Mouse (Mus musculus): Measurements from ENCODE around the gene Dhx35. TPM values are rescaled to one million over a fixed set of nuclear protein-coding genes. Genes with fewer than 3 reads are reported as not detected.
A peak's percentile ranks its signal among the peaks of the same experiment; 100 is the strongest.

Gene Dhx35
- total RNA-seq, 2 experiments from 2014 or later = 14.6 to 21.0 TPM

- DNase-seq = no peak
Measured at GRCm38 (mm10) chr2:158815686-158816085, 21.1 kb downstream of the Dhx35 start.

DNA sequence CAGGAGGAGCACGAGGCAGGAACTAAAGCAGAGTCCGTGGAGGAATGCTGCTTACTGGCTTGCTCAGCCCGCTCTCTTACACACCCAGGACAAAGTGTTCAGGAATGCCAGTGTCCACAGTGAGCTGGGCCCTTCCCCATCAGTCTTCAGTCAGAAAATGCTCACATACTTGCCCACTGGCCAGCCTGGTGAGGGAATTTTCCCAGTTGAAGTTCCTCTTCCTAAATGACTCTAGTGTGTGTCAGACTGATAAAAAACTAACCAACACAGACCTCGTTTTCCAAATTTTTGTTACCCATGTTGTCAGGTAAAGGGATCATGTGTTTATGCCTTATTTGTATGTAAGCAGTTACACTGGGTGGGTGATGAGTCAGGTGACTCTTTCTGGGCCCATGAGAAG, 21.6 kb downstream of the Dhx35 start:
- no peak for DNase-seq

DNA sequence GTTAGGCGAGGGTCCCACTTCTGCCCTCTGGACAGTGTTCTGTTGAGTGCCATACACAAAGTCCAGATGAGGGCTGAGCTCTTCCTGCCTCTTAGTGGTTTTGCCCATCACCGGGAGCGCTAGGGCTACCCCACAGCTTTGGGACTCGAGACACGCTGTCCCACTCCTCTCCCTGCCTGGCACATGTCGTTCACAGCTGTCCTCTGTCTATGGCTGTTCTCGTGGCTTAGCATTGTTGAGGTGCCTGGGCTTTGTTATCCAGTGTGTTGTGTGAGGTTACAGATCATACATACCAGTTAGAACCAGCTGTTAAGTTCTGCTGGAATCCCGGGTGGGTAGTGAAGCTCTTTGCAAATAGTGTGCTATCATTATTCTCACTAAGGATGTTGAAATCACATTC, 23.1 kb downstream of the Dhx35 start:
- no peak for DNase-seq

- no peak for DNase-seq
Measured at GRCm38 (mm10) chr2:158828124-158828523, 33.5 kb downstream of the Dhx35 start.

- no peak for DNase-seq
Measured at GRCm38 (mm10) chr2:158829746-158830145, 35.1 kb downstream of the Dhx35 start.

- no peak for DNase-seq
Measured at GRCm38 (mm10) chr2:158833221-158833620, 38.6 kb downstream of the Dhx35 start.

DNA sequence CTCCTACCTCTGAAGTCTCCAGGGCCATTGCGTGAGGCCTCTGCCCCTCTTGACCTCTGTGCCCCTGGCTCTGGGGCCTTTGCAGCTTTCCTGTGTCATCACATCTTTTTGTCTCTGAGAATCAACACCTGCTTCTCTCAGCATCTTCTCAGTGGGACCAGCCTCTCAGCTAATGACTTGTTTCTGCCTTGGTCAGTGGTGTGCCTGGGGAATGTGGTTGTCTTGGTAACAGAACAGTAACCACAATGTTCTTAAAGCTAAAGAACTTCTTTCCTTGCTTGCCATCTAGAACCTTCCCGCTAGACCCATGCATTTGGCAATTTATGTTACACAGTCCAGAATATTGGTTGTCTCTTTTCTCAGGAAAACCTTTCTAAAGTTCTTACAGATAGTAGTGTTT, 39.0 kb downstream of the Dhx35 start:
- DNase-seq = no peak

- no peak for DNase-seq
Measured at GRCm38 (mm10) chr2:158843287-158843686, 48.7 kb downstream of the Dhx35 start.

- no peak for DNase-seq
Measured at GRCm38 (mm10) chr2:158845031-158845430, 50.4 kb downstream of the Dhx35 start.

DNA sequence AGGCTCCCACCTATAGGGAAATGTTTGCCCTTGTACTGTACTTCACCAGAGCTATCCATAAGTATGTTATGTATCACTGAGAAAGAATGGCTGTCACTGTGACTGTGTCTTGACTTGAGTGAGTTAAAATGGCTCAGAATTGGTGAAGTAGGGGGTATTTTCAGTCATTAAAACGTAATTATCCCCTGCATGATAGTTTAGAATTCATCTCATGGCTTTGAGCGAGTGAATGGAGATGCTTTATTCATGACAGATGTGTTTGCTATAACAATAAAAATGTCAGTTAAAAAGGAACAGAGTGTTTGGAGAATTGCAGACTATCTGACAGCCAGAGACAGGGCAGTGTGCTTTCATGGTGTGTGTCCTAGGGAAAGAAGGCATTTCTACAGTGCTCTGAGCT, 51.6 kb downstream of the Dhx35 start:
- DNase-seq = no peak

- DNase-seq = no peak
Measured at GRCm38 (mm10) chr2:158847991-158848390, 53.4 kb downstream of the Dhx35 start.

GRCm38 (mm10) chr2:158849416-158849815, 54.8 kb downstream of the Dhx35 start:
- DNase-seq = no peak

DNA sequence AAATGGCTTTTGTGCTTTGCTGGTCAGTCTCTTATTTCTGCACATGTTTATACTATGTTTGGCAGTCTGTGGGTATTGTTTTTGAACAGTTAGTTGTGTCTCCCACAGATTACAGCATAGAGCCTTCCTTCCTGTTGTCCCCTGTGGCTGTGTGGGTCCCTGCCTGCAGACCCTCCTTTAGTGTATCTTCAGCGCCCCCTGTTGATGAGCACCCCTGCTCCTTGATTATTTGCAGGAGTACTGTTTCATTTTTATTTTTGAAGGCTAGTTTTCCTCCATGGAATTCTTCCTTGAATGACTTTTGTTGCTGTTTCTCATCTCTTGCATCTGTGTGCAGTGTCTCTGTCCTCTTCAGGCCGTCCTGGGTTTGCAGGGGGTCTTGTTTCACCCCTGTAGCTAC, 58.0 kb downstream of the Dhx35 start:
- DNase-seq = peak; percentile 30 to 33

DNA sequence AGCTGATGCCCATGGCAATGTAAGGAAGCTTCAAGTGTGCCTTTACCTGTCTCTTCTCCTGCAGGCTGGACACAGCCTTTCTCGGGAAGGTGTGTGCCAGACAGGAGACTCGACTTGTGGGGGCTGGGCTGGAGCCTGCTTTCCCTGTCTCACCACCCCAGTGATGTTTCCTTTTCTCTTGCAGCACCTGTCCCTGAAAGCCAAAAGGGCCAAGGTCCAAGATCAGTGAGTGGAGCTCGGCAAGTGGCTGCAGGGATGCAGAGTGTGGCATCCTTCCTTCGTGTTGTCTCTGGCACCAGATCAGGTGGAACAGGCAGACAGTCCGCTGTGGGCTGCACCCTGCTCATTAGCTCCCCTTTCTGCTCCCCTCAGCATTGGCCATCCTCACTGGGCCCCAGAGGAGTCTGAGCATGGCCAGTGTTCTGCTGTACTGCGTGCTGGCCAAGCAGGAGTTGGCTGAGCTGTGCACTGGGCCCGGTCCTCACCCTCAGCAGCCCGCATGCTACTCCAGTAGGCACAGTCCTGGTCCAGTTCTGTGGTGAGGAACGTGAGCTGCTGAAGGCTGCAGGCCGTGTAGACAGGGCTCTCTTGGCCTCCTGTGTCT, 62.4 kb downstream of the Dhx35 start:
- DNase-seq = no peak

GRCm38 (mm10) chr2:158857579-158857978, 63.0 kb downstream of the Dhx35 start:
- no peak for DNase-seq

GRCm38 (mm10) chr2:158861115-158861514, 66.5 kb downstream of the Dhx35 start:
- no peak for DNase-seq

- peak; percentile 67 for DNase-seq
Measured at GRCm38 (mm10) chr2:158863341-158864125, 68.9 kb downstream of the Dhx35 start.

GRCm38 (mm10) chr2:158864126-158864458, 69.5 kb downstream of the Dhx35 start:
- DNase-seq = no peak

GRCm38 (mm10) chr2:158865358-158865757, 70.8 kb downstream of the Dhx35 start:
- peak; percentile 75 to 80 for DNase-seq

GRCm38 (mm10) chr2:158886571-158886970, 92.0 kb downstream of the Dhx35 start:
- no peak for DNase-seq

DNA sequence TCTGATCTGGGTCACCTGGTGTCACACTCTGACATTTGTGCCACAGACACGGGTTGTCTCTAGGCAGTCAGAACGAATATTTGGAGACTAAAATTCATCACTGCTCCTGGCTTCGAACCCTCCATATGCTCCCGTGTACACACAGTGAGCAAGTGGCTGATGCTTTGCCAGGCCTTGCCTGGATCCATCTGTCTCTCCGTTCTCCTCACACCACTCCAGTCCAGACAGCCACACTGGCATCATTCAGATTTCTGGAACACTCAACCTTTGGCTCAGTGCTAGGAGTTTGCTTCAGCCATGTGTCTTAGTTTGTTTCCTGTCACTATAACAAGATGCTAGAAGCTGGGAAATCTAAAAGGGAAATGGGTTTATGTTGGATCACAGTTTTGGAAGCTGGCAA, 93.9 kb downstream of the Dhx35 start:
- peak in 1 of 2 experiments; percentile 30 for DNase-seq

GRCm38 (mm10) chr2:158889201-158889600, 94.6 kb downstream of the Dhx35 start:
- no peak for DNase-seq

DNA sequence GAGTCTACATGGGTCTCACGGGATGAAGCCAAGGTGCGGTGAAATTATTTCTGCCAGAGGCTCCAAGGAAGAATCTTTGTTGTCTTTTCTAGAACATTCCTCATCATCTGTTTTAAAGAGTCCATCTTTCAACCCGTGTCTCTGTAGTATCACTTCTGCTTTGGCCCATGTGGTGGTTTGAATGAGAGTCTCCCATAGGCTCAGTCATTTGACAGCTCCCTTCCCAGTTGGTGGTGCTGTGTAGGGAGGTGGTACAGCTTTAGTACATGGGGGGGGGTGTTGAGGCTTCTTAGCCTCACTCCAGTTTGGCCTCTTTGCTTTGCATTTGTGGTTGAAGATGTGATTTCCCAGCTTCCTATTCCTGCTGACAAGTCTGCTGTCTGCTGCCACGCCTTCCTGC, 96.7 kb downstream of the Dhx35 start:
- DNase-seq = no peak

DNA sequence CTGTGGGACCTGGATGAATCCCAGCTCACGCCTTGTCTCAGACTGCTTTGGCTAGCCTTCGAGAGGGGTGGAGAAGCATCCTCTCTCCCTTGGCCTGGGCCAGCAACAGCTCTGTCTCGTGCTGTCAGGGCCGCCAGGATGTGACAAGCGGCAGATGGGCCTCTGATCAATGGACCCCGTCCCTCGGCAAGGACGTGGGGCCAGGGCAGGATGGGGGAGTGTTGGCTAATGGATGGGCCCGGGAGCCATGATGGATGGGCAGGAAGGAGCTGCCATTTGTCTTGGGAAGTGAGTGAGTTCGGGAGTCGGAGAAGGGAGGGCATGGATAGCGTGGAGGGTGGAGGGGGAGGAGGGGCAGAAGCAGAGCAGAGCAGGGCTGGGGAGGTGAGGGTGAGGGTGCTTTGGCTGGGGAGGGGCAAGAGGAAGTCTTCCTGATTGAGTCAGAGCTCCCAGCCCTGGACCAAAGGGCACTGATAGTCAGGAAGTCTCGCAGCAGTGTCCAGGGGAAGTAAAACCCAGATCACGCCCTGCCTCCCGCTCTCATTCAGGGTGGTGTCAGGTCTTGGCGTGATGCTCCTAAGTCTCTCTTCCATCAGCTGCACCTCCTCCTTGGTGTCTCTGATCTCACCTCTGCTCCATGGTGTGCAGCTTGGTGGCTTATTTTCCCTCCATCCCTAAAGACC, 98.7 kb downstream of the Dhx35 start:
- no peak for DNase-seq

Data from layer of hippocampus, postnatal 36 days (tissue).